Mouse (Mus musculus): ENCODE measurements around the gene Ptcd2. TPM values are rescaled to one million over a fixed set of nuclear protein-coding genes. Genes with fewer than 3 reads are reported as not detected.

The Ptcd2 gene
- polyA plus RNA-seq (2015; fragmentation: Nextera tagmentation; extraction: Ambion mirVana), result 50.0 and 51.4 TPM in 2 replicates

DNA sequence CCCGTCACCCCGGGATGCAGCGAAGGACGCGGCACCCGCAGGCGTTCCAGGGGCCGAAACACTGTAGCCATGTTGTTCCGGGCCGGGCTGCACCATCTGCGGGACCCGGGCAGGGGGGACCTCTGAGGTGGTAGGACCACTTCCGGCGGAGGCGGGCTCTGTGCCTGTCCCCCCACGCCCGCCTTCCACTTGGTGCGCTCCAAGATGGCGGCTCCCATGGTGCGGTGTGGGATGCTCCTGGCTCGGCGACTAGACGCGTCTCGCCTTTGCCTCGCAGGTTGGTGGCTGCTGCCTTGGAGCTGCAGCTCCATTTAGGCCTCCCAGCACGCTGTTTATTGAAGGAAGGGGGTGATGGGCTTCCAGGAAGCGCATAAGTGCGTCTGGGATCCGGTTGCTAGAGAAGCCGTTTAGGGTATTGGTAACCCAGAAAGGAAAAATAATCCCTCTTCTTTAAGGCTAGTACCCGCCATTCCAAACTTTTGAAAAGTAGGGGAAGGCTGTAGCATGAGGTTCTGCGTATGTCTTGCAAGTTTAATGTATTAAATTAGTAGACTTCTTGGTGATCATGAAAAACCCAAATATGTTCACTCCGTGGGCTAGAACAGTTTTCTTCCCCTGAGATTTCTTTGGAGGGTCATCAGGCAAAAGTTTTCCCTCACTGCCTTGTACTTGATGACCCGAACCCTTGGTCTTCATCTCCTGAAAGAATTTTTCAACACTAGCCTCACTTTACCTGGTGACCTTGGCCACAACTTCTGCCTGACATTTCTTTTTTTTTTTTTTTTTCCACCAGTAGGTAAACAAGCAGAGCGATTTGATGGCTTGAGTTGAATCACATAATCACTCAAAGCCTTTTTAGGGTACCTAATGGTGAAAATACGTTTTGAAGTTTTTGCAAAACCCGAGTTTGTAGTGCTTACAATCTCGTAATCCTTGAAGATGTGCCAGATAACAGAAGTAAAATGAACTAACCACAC lies at the start of gene Ptcd2, which contains the start of gene Mrps27:
Gene Ptcd2 (minus strand): TSS at position 107 of the 977 bp plus-strand sequence.
Gene Mrps27 (plus strand): TSS at position 188 of the 977 bp plus-strand sequence.

Other genes with a start within 250 kb of the Ptcd2 start
- 0.63 and 0.73 TPM in 2 replicates for gene Zfp366, start 159.9 kb downstream of the Ptcd2 start, polyA plus RNA-seq (2015; fragmentation: Nextera tagmentation; extraction: Ambion mirVana)
- gene Mrps27, start 81 bp upstream of the Ptcd2 start, polyA plus RNA-seq (2015; fragmentation: Nextera tagmentation; extraction: Ambion mirVana), result 44.1 and 47.7 TPM in 2 replicates
- 43.2 and 48.4 TPM in 2 replicates for gene Map1b, start 171.8 kb upstream of the Ptcd2 start, polyA plus RNA-seq (2015; fragmentation: Nextera tagmentation; extraction: Ambion mirVana)

Data from skeletal muscle tissue, postnatal 0 days (tissue).